Mouse (Mus musculus) C2C12 (cell line): ENCODE data around the gene Fetub. TPM values are rescaled to one million over a fixed set of nuclear protein-coding genes. Genes with fewer than 3 reads are reported as not detected.

Source experiments
- H3K27me3 ChIP-seq: one replicate; pipeline ENCODE4 v1.6.1; 2011; ENCODE audit not compliant: control insufficient read depth, insufficient read depth, insufficient read length
- H3K36me3 ChIP-seq: one replicate; pipeline ENCODE4 v1.6.1; 2011; ENCODE audit not compliant: control insufficient read depth, insufficient read depth
- H3K4me3 ChIP-seq: one replicate; pipeline ENCODE4 v1.5.1; 2011; ENCODE audit warnings: mild to moderate bottlenecking, control low read depth; ENCODE audit not compliant: poor library complexity, insufficient read depth, severe bottlenecking
- H3K79me2 ChIP-seq: one replicate; pipeline ENCODE4 v1.6.1; 2011; ENCODE audit not compliant: control insufficient read depth, insufficient read depth
- H3K79me3 ChIP-seq: one replicate; pipeline ENCODE4 v1.6.1; 2011; ENCODE audit warnings: low read depth, control low read depth
- H3ac ChIP-seq: one replicate; pipeline ENCODE3; 2011; ENCODE audit warnings: low read depth; ENCODE audit not compliant: control insufficient read depth, insufficient read length
- CEBPB ChIP-seq: IDR thresholded peaks from one replicate; pipeline ENCODE4 v1.6.1; 2011; ENCODE audit warnings: low read depth, mild to moderate bottlenecking, control low read depth, moderate library complexity
- CTCF ChIP-seq: IDR thresholded peaks from one replicate; pipeline ENCODE4 v1.5.1; 2011; ENCODE audit not compliant: control insufficient read depth, insufficient read depth, insufficient read length
- FOSL1 ChIP-seq: IDR thresholded peaks from one replicate; pipeline ENCODE4 v1.8.0; 2011; ENCODE audit warnings: mild to moderate bottlenecking, low read length; ENCODE audit not compliant: poor library complexity, insufficient read depth, severe bottlenecking
- MAX ChIP-seq: IDR thresholded peaks from one replicate; pipeline ENCODE4 v1.6.1; 2011; ENCODE audit warnings: mild to moderate bottlenecking, control low read depth
- MYOD1 ChIP-seq: IDR thresholded peaks from one replicate; pipeline ENCODE4 v1.6.1; 2011; ENCODE audit warnings: low read depth; ENCODE audit not compliant: control insufficient read depth, insufficient read length
- MYOG ChIP-seq: IDR thresholded peaks from one replicate; pipeline ENCODE4 v1.6.1; 2011; ENCODE audit not compliant: control insufficient read depth, insufficient read length; ENCODE audit errors: extremely low read depth
- USF1 ChIP-seq: IDR thresholded peaks from one replicate; pipeline ENCODE4 v1.6.1; 2011; ENCODE audit warnings: low read depth, mild to moderate bottlenecking, control low read depth, moderate library complexity
- polyA plus RNA-seq: library from polyadenylated mRNA; unstranded; fragments of >200 nt; fragmentation: generic; extraction: Trizol; gene quantifications from one replicate; pipeline ENCODE4 v1.2.1, GENCODE M21; 2012; ENCODE audit warnings: missing spikeins

The Fetub gene
- polyA plus RNA-seq, 1 experiment: 2.3 TPM

- H3ac ChIP-seq: no peak overlapping the region
- TF ChIP-seq MYOG (no peak), FOSL1 (no peak), USF1 (no peak), MAX (no peak), CEBPB (no peak), CTCF (no peak), MYOD1 (no peak)
- no peaks in the 10 kb centered on the region for H3K36me3 ChIP-seq
- H3K27me3 ChIP-seq: no peaks in the 10 kb centered on the region
- no peak overlapping the region for H3K4me3 ChIP-seq
- H3K79me2 ChIP-seq: no peaks in the 10 kb centered on the region
- H3K79me3 ChIP-seq: no peaks in the 10 kb centered on the region
These were observed 44.1 kb downstream of the Fetub start for GRCm38 (mm10) chr16:22962256-22962655.

DNA sequence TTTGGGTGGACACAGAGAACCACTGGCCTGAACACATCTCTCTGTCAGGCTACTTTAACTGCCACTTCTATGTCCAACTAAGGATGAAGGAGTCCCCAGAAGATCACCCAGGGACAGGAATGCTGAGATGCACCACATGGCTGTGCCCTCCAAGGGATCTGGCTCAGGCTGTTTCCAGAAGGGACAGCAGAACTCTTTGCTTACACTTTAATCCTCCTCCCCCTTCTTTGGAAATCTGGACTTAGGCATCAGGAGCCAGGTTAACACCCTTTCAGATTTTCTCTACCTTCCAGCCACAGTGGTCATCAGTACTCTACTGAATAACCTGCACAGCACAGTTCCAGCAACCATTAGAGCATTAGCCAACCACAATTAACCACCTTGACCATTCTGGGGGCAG lies 45.2 kb downstream of the Fetub start:
- no peaks in the 10 kb centered on the region for H3K79me3 ChIP-seq
- H3K4me3 ChIP-seq: no peak overlapping the region
- no peaks in the 10 kb centered on the region for H3K36me3 ChIP-seq
- no peak overlapping the region for H3ac ChIP-seq
- no peaks in the 10 kb centered on the region for H3K79me2 ChIP-seq
- no peaks in the 10 kb centered on the region for H3K27me3 ChIP-seq
- TF ChIP-seq MAX (no peak), CEBPB (no peak)

- TF ChIP-seq MAX: no peak
- TF ChIP-seq USF1: no peak
- TF ChIP-seq CEBPB: peak; percentile 65
- TF ChIP-seq MYOG: no peak
- no peaks in the 10 kb centered on the region for H3K36me3 ChIP-seq
- H3ac ChIP-seq: no peak overlapping the region
- no peaks in the 10 kb centered on the region for H3K79me3 ChIP-seq
- H3K4me3 ChIP-seq: no peak overlapping the region
- no peaks in the 10 kb centered on the region for H3K27me3 ChIP-seq
- H3K79me2 ChIP-seq: no peaks in the 10 kb centered on the region
These were observed 49.4 kb downstream of the Fetub start for GRCm38 (mm10) chr16:22967383-22968030.

Other genes with a start within 250 kb of the Fetub start
- not detected for gene Crygs, start 106.8 kb upstream of the Fetub start, polyA plus RNA-seq
- 9.9 TPM for gene Tbccd1, start 60.7 kb upstream of the Fetub start, polyA plus RNA-seq
- 70.2 TPM for gene Dnajb11, start 60.5 kb upstream of the Fetub start, polyA plus RNA-seq
- not detected for gene Ahsg, start 27.1 kb upstream of the Fetub start, polyA plus RNA-seq
- not detected for gene Hrg, start 32.7 kb downstream of the Fetub start, polyA plus RNA-seq
- gene Kng2, start 111.1 kb downstream of the Fetub start, polyA plus RNA-seq: not detected
- gene Kng1, start 139.5 kb downstream of the Fetub start, polyA plus RNA-seq: not detected
- 86.9 TPM for gene Eif4a2, start 189.1 kb downstream of the Fetub start, polyA plus RNA-seq
- 39.8 TPM for gene Rfc4, start 209.4 kb downstream of the Fetub start, polyA plus RNA-seq
- gene Adipoq, start 228.2 kb downstream of the Fetub start, polyA plus RNA-seq: not detected